Mouse (Mus musculus) ES-Bruce4 (cell line): ENCODE measurements at regions not wholly inside any gene's neighbourhood (a gene's known extent, or its start where the extent isn't known, plus 50 kb on each side); places are given as distances from the start of the nearest gene placed in this dataset.

Experiments
- H3K27ac ChIP-seq: 2 replicates; pipeline ENCODE4 v1.5.1; 2012; ENCODE audit warnings: low read length, inconsistent platforms; ENCODE audit not compliant: insufficient read depth
- H3K27me3 ChIP-seq: 2 replicates; pipeline ENCODE4 v1.6.1; 2012; ENCODE audit warnings: mild to moderate bottlenecking, low read length, inconsistent platforms; ENCODE audit not compliant: control insufficient read depth, poor library complexity, insufficient read depth, severe bottlenecking
- H3K36me3 ChIP-seq: 2 replicates; pipeline ENCODE4 v1.6.1; 2012; ENCODE audit warnings: inconsistent platforms, mild to moderate bottlenecking, low read length, moderate library complexity; ENCODE audit not compliant: control insufficient read depth, poor library complexity, insufficient read depth, severe bottlenecking
- H3K4me1 ChIP-seq: one replicate; pipeline ENCODE4 v1.8.1; 2011; ENCODE audit warnings: low read length; ENCODE audit not compliant: control insufficient read depth, insufficient read depth
- H3K4me3 ChIP-seq: 2 replicates; pipeline ENCODE4 v1.5.1; 2011; ENCODE audit warnings: low read depth, mild to moderate bottlenecking, low read length
- H3K9ac ChIP-seq: 2 replicates; pipeline ENCODE4 v1.6.1; 2012; ENCODE audit warnings: low read depth, mild to moderate bottlenecking, inconsistent platforms; ENCODE audit not compliant: poor library complexity, severe bottlenecking
- H3K9me3 ChIP-seq: replicated peaks from 2 replicates; pipeline ENCODE4 v1.6.1; 2012; ENCODE audit warnings: mild to moderate bottlenecking, low read length, inconsistent platforms; ENCODE audit not compliant: control insufficient read depth, poor library complexity, insufficient read depth, severe bottlenecking
- CTCF ChIP-seq: IDR thresholded peaks from one replicate; pipeline ENCODE4 v1.8.1; 2011; ENCODE audit warnings: low read depth, low read length
- EP300 ChIP-seq: IDR thresholded peaks from 2 replicates; pipeline ENCODE4 v1.6.1; 2011; ENCODE audit warnings: low read depth, low read length; ENCODE audit not compliant: insufficient read depth
- POLR2A ChIP-seq: IDR thresholded peaks from one replicate; pipeline ENCODE4 v1.8.1; 2011; ENCODE audit warnings: low read length; ENCODE audit not compliant: insufficient read depth

DNA sequence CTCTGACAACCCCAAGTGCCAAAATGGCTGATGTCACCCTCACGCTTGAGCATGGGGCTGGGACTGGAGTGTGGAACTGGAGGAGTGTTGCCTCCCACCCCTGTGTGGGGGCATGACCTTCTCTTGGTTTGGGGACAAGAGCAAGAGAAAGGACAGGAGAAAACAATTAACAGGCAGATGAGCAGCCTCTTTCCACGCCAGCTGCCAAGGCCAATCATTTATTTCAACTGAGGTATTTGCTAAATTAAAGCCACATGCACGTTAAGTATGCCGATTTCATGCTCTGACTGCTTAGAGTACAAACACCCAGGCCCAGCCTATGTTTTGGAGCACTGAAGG, 119.3 kb upstream of the Prok2 start:
- no peak overlapping the region for H3K9ac ChIP-seq
- TF ChIP-seq CTCF (no peak), POLR2A (no peak), EP300 (no peak)
- H3K4me3 ChIP-seq = no peak overlapping the region
- H3K27me3 ChIP-seq = no peaks in the 10 kb centered on the region
- no peaks in the 10 kb centered on the region for H3K9me3 ChIP-seq
- H3K4me1 ChIP-seq = no peaks in the 10 kb centered on the region
- no peak overlapping the region for H3K27ac ChIP-seq
- H3K36me3 ChIP-seq = no peaks in the 10 kb centered on the region

DNA sequence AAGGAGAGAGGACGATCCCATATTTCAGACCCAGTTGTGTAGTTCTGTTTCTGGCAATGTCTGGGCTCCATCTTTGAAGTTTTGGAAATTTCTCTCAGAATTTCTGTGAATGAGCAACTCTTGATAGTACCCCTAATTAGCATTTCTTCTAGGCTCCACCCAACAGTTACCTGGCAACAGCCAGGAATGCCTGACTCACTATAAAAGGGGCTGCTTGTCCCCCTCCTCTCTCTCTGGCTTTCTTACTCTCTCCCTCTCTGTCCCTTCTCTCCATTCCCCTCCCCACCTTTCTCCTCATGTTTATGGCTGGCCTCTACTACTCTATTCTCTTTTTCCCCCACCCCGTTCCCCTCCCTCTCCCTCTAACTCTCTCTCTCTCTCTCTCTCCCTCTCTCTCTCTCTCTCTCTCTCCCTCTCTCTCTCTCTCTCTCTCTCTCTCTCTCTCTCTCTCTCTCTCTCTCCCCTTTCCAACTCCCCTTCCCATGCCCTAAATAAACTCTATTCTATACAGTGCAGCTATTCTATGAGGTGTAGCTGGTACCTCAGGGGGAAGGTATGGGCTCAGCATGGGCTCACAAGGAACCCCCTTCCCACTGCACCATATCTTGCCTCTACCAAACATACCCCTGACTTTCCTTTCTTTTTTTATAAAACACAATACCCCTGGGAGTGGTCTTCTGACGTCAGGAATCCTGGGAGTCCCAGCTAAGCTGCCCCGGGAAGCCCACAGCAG, 118.7 kb upstream of the Prok2 start:
- TF ChIP-seq EP300 = no peak
- TF ChIP-seq CTCF = no peak
- TF ChIP-seq POLR2A = no peak
- Histone ChIP-seq H3K4me1 (no peaks in the 10 kb centered on the region), H3K9me3 (no peaks in the 10 kb centered on the region), H3K36me3 (no peaks in the 10 kb centered on the region), H3K9ac (no peak overlapping the region), H3K27me3 (no peaks in the 10 kb centered on the region), H3K27ac (no peak overlapping the region), H3K4me3 (no peak overlapping the region)

DNA sequence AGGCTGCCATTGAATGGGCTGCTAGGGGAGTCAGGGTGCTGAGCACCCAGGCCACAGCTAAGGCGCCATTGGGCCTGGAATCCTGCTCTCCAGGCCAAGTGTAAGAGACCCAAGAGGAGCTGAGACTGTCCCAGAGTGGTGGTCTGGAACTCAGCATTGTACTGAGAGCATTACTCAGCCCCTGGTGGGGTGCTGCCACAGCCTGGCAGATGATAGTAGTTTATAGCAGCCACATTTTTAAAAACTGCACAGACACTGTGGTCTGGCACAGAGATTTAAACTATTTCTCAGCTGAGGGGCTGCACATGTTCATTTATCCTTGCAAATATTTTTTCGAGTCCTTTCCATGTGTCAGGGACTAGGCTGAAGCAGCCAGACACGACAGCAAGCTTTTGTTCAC, 117.3 kb upstream of the Prok2 start:
- Histone ChIP-seq H3K36me3 (no peaks in the 10 kb centered on the region), H3K4me1 (no peaks in the 10 kb centered on the region), H3K27me3 (no peaks in the 10 kb centered on the region), H3K4me3 (no peak overlapping the region), H3K9me3 (no peaks in the 10 kb centered on the region), H3K27ac (no peak overlapping the region), H3K9ac (no peak overlapping the region)
- TF ChIP-seq EP300 = no peak
- no peak for TF ChIP-seq POLR2A
- TF ChIP-seq CTCF = no peak

DNA sequence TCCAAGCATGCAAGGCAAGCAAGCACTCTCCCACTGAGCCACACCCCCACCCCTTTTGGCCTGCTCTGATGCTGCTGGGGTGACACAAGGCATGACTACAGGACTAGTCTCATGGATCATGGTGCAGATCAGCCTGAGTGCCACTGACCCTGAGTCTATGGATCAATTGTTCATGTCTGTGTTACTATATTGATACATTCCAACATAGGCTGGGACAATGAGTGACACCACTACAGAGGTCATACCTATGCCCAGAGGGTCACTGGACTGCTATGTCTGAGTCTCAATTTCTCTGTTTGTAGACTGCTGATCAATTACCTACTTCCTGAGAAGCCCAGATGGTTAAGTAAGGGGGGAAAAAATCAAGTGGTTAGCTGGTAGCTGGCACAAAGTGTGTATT, 116.5 kb upstream of the Prok2 start:
- no peak overlapping the region for H3K4me3 ChIP-seq
- no peak overlapping the region for H3K9ac ChIP-seq
- H3K4me1 ChIP-seq = no peaks in the 10 kb centered on the region
- H3K9me3 ChIP-seq = no peaks in the 10 kb centered on the region
- no peaks in the 10 kb centered on the region for H3K36me3 ChIP-seq
- no peak overlapping the region for H3K27ac ChIP-seq
- TF ChIP-seq EP300 = no peak
- no peak for TF ChIP-seq CTCF
- TF ChIP-seq POLR2A = no peak
- no peaks in the 10 kb centered on the region for H3K27me3 ChIP-seq

DNA sequence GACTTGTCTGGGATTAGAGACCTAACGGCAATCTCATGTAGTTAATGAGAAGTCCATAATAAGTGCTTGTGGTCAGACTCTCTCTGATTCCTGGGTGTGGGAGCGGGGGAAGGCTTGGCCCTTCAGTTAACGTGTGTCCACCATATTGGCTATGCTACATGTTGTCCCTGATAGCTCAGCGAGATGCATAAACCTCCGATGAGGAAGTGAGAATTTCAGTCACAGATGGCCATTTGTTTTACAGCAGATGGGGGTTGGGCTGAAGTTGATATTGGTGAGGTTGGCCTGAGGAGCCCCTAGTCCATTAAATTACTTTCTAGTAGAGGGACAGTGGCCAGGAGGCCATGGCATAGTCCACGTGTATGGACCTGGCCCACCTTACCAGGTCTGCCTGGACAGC, 114.6 kb upstream of the Prok2 start:
- no peaks in the 10 kb centered on the region for H3K4me1 ChIP-seq
- H3K9ac ChIP-seq = no peak overlapping the region
- no peak for TF ChIP-seq EP300
- TF ChIP-seq POLR2A = no peak
- no peak for TF ChIP-seq CTCF
- H3K27ac ChIP-seq = no peak overlapping the region
- H3K36me3 ChIP-seq = no peaks in the 10 kb centered on the region
- H3K9me3 ChIP-seq = no peaks in the 10 kb centered on the region
- no peaks in the 10 kb centered on the region for H3K27me3 ChIP-seq
- H3K4me3 ChIP-seq = no peak overlapping the region

DNA sequence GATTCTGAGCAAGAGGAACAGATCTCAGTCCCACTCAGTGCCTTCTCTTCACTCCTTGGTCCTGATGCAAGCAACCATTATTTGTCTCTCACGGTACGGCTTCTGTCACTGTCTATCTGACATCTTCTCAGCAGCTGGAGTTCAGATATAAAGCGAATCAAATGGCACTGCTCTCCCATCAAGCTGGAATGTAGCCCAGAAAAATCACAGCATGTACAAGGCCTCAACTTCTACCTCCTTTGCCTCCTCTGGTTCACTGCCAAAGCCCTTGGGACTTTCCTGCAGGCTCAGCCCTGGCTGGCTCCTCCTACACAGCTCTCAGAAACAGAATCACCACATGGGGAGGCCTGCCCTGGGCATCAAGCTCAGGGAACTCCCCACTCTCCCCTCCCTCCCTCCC, 107.1 kb upstream of the Prok2 start:
- TF ChIP-seq EP300 (no peak), CTCF (no peak), POLR2A (no peak)
- no peak overlapping the region for H3K4me3 ChIP-seq
- no peaks in the 10 kb centered on the region for H3K4me1 ChIP-seq
- no peak overlapping the region for H3K27ac ChIP-seq
- H3K27me3 ChIP-seq = no peaks in the 10 kb centered on the region
- H3K9me3 ChIP-seq = no peaks in the 10 kb centered on the region
- H3K9ac ChIP-seq = no peak overlapping the region
- H3K36me3 ChIP-seq = no peaks in the 10 kb centered on the region
